Mouse (Mus musculus) neural tube, embryonic 15.5 days (tissue): ENCODE data around the gene 6430531B16Rik. TPM values are rescaled to one million over a fixed set of nuclear protein-coding genes. Genes with fewer than 3 reads are reported as not detected.
A peak's percentile ranks its signal among the peaks of the same experiment; 100 is the strongest.

Source experiments
- microRNA counts: library from miRNA; unstranded; fragments of <30 nt; microRNA quantifications from one replicate; lab custom pipeline; 2016
- microRNA-seq: library from miRNA; unstranded; fragments of <30 nt; microRNA quantifications from one replicate; pipeline ENCODE4, GENCODE M21; 2017
- polyA plus RNA-seq: library from polyadenylated mRNA; unstranded; fragments of >200 nt; fragmentation: Nextera tagmentation; extraction: Ambion mirVana; gene quantifications from 2 replicates; pipeline ENCODE4 v1.2.1, GENCODE M21; 2015

Gene 6430531B16Rik
- polyA plus RNA-seq, 1 experiment from 2014 or later = 0.82 TPM

MicroRNAs encoded within 50 kb of the gene (microRNA counts, 519-probe panel; counts per million panel counts)
- microRNA mmu-miR-202-3p (lab: Ali Mortazavi, UCI) (1,825 counts per million, percentile 33 among the panel's probes with 10 or more counts), microRNA mmu-miR-202-5p (lab: Ali Mortazavi, UCI) (2,019 counts per million, percentile 43 among the panel's probes with 10 or more counts)

Small RNAs within 50 kb of the gene (microRNA-seq; reads per million reads assigned to microRNA genes)
- gene Mir202 (1.6 reads per million), gene Mir7062 (not detected), gene mmu-mir-7686 (not detected)

Other genes starting within 250 kb of the 6430531B16Rik start
- 31.1 and 34.1 TPM in 2 replicates for gene Adgra1, start 144.6 kb downstream of the 6430531B16Rik start, polyA plus RNA-seq
- gene Kndc1, start 84.1 kb downstream of the 6430531B16Rik start, polyA plus RNA-seq = 12.5 and 15.5 TPM in 2 replicates
- gene Utf1, start 35.0 kb downstream of the 6430531B16Rik start, polyA plus RNA-seq = 1.6 TPM in 1 of 2 replicates, not detected in the other
- gene Adam8, start 13.8 kb upstream of the 6430531B16Rik start, polyA plus RNA-seq = 2.8 and 3.2 TPM in 2 replicates
- 53.0 and 57.2 TPM in 2 replicates for gene Zfp511, start 57.6 kb upstream of the 6430531B16Rik start, polyA plus RNA-seq
- gene Tubgcp2, start 57.9 kb upstream of the 6430531B16Rik start, polyA plus RNA-seq = 51.6 TPM in 2 replicates
- gene Msx3, start 70.3 kb upstream of the 6430531B16Rik start, polyA plus RNA-seq = 2.8 and 3.3 TPM in 2 replicates
- 293 and 360 TPM in 2 replicates for gene Caly, start 103.8 kb upstream of the 6430531B16Rik start, polyA plus RNA-seq
- gene Prap1, start 114.6 kb upstream of the 6430531B16Rik start, polyA plus RNA-seq = 7.2 TPM in 1 of 2 replicates, not detected in the other
- 48.1 and 51.2 TPM in 2 replicates for gene Fuom, start 123.7 kb upstream of the 6430531B16Rik start, polyA plus RNA-seq
- 10.7 and 14.7 TPM in 2 replicates for gene Paox, start 137.0 kb upstream of the 6430531B16Rik start, polyA plus RNA-seq
- 116 and 121 TPM in 2 replicates for gene Echs1, start 137.7 kb upstream of the 6430531B16Rik start, polyA plus RNA-seq
- 30.0 and 32.1 TPM in 2 replicates for gene Mtg1, start 158.8 kb upstream of the 6430531B16Rik start, polyA plus RNA-seq
- 23.2 and 26.3 TPM in 2 replicates for gene Sprn, start 176.1 kb upstream of the 6430531B16Rik start, polyA plus RNA-seq
- not detected in 2 replicates for gene Olfr522, start 186.0 kb upstream of the 6430531B16Rik start, polyA plus RNA-seq
- gene Olfr523, start 194.5 kb upstream of the 6430531B16Rik start, polyA plus RNA-seq = not detected in 2 replicates
- 0.63 TPM in 1 of 2 replicates, not detected in the other for gene Olfr524, start 227.2 kb upstream of the 6430531B16Rik start, polyA plus RNA-seq
- 13.1 TPM in 1 of 2 replicates, not detected in the other for gene Cd163l1, start 239.5 kb upstream of the 6430531B16Rik start, polyA plus RNA-seq